Mouse (Mus musculus): ENCODE data around the gene Rpl9-ps1. TPM values are rescaled to one million over a fixed set of nuclear protein-coding genes. Genes with fewer than 3 reads are reported as not detected.

Gene Rpl9-ps1
- total and polyA plus RNA-seq, 3 experiments: not detected

- Histone ChIP-seq H3K4me3 (no peak overlapping the region), H3K9ac (ENCODE audit: low read depth, low read length) (no peak overlapping the region), H3K27ac (no peak overlapping the region), H3K4me1 (ENCODE audit: control insufficient read depth, insufficient read depth, low read length) (peaks cover 3% of the 10 kb centered on the region), H3K79me2 (replicated peaks; ENCODE audit: control insufficient read depth, insufficient read depth, low read length) (no peaks in the 10 kb centered on the region), H3K36me3 (ENCODE audit: control insufficient read depth, insufficient read depth, low read length) (no peaks in the 10 kb centered on the region), H3K27me3 (ENCODE audit: control insufficient read depth, insufficient read depth, low read length) (no peaks in the 10 kb centered on the region)
- TF ChIP-seq EP300 (IDR thresholded peaks at IDR 0.05; ENCODE audit: insufficient read depth, low read depth, low read length) (no peak), CTCF (IDR thresholded peaks at IDR 0.05) (no peak), POLR2A (IDR thresholded peaks at IDR 0.05; ENCODE audit: insufficient read depth, low read depth, low read length) (no peak)
- WGBS: 90% methylated on average over 1 of the region's 1 CpGs
- DNase-seq: no peak
- intact Hi-C loops (cut with DNase I): no loop called here
Measured at GRCm38 (mm10) chr11:83619037-83619436, 26.4 kb downstream of the Rpl9-ps1 start.

- TF ChIP-seq EP300 (IDR thresholded peaks at IDR 0.05; ENCODE audit: insufficient read depth, low read depth, low read length) (no peak), CTCF (IDR thresholded peaks at IDR 0.05) (no peak)
- Histone ChIP-seq H3K27me3 (ENCODE audit: control insufficient read depth, insufficient read depth, low read length) (no peaks in the 10 kb centered on the region), H3K4me3 (no peak overlapping the region), H3K9ac (ENCODE audit: low read depth, low read length) (no peak overlapping the region), H3K27ac (no peak overlapping the region), H3K36me3 (ENCODE audit: control insufficient read depth, insufficient read depth, low read length) (no peaks in the 10 kb centered on the region), H3K79me2 (replicated peaks; ENCODE audit: control insufficient read depth, insufficient read depth, low read length) (no peaks in the 10 kb centered on the region), H3K4me1 (ENCODE audit: control insufficient read depth, insufficient read depth, low read length) (peaks cover 3% of the 10 kb centered on the region)
- 68% methylated on average over 5 of the region's 5 CpGs for WGBS
- DNase-seq: no peak
- intact Hi-C loops (cut with DNase I): no loop called here
Measured at GRCm38 (mm10) chr11:83618238-83618637, 27.2 kb downstream of the Rpl9-ps1 start.

- DNase-seq: no peak
- intact Hi-C loops (cut with DNase I): no loop called here
- no peak overlapping the region for H3K4me3 ChIP-seq
- no peaks in the 10 kb centered on the region for H3K27me3 ChIP-seq (ENCODE audit: control insufficient read depth, insufficient read depth, low read length)
- peaks cover 3% of the 10 kb centered on the region for H3K4me1 ChIP-seq (ENCODE audit: control insufficient read depth, insufficient read depth, low read length)
- 73% methylated on average over 1 of the region's 1 CpGs for WGBS
- H3K79me2 ChIP-seq (replicated peaks; ENCODE audit: control insufficient read depth, insufficient read depth, low read length): no peaks in the 10 kb centered on the region
- H3K9ac ChIP-seq (ENCODE audit: low read depth, low read length): no peak overlapping the region
- TF ChIP-seq CTCF (IDR thresholded peaks at IDR 0.05) (no peak), EP300 (IDR thresholded peaks at IDR 0.05; ENCODE audit: insufficient read depth, low read depth, low read length) (no peak), POLR2A (IDR thresholded peaks at IDR 0.05; ENCODE audit: insufficient read depth, low read depth, low read length) (no peak)
- no peaks in the 10 kb centered on the region for H3K36me3 ChIP-seq (ENCODE audit: control insufficient read depth, insufficient read depth, low read length)
- H3K27ac ChIP-seq: no peak overlapping the region
Measured at GRCm38 (mm10) chr11:83616586-83616985, 28.8 kb downstream of the Rpl9-ps1 start.

DNA sequence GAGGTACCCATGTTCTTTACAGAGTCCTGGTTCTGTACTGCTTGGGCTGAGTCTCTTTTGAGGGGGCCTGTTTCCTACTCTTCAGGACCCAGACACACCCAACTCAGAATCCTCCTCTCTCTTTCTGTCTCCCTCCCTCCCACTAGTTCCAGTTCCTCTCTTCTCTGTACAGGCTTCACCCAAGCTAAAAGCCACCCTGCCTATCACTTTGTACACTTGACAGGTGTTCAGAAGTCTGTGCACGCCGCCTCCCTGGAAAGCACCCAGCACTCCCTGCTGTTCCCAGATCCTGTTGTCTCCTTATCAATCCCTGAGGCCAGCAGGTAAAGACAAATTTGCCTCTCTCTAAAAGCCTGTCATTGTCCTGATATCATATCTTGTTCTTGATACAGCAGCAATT is 34.5 kb downstream of the Rpl9-ps1 start:
- Histone ChIP-seq H3K27ac (no peak overlapping the region), H3K4me1 (ENCODE audit: control insufficient read depth, insufficient read depth, low read length) (no peaks in the 10 kb centered on the region), H3K27me3 (ENCODE audit: control insufficient read depth, insufficient read depth, low read length) (no peaks in the 10 kb centered on the region), H3K79me2 (replicated peaks; ENCODE audit: control insufficient read depth, insufficient read depth, low read length) (no peaks in the 10 kb centered on the region), H3K36me3 (ENCODE audit: control insufficient read depth, insufficient read depth, low read length) (no peaks in the 10 kb centered on the region), H3K4me3 (no peak overlapping the region), H3K9ac (ENCODE audit: low read depth, low read length) (no peak overlapping the region)
- intact Hi-C loops (cut with DNase I): no loop called here
- WGBS: 66% methylated on average over 2 of the region's 2 CpGs
- TF ChIP-seq CTCF (IDR thresholded peaks at IDR 0.05) (no peak), EP300 (IDR thresholded peaks at IDR 0.05; ENCODE audit: insufficient read depth, low read depth, low read length) (no peak), POLR2A (IDR thresholded peaks at IDR 0.05; ENCODE audit: insufficient read depth, low read depth, low read length) (no peak)
- no peak for DNase-seq

- H3K9ac ChIP-seq (ENCODE audit: low read depth, low read length): no peak overlapping the region
- no peak overlapping the region for H3K27ac ChIP-seq
- 28% methylated on average over 1 of the region's 1 CpGs for WGBS
- H3K4me3 ChIP-seq: no peak overlapping the region
- no peaks in the 10 kb centered on the region for H3K36me3 ChIP-seq (ENCODE audit: control insufficient read depth, insufficient read depth, low read length)
- DNase-seq: no peak
- no peaks in the 10 kb centered on the region for H3K27me3 ChIP-seq (ENCODE audit: control insufficient read depth, insufficient read depth, low read length)
- H3K4me1 ChIP-seq (ENCODE audit: control insufficient read depth, insufficient read depth, low read length): no peaks in the 10 kb centered on the region
- H3K79me2 ChIP-seq (replicated peaks; ENCODE audit: control insufficient read depth, insufficient read depth, low read length): no peaks in the 10 kb centered on the region
- intact Hi-C loops (cut with DNase I): no loop called here
- TF ChIP-seq POLR2A (IDR thresholded peaks at IDR 0.05; ENCODE audit: insufficient read depth, low read depth, low read length) (no peak), EP300 (IDR thresholded peaks at IDR 0.05; ENCODE audit: insufficient read depth, low read depth, low read length) (no peak), CTCF (IDR thresholded peaks at IDR 0.05) (no peak)
Measured at GRCm38 (mm10) chr11:83606396-83606795, 39.0 kb downstream of the Rpl9-ps1 start.

DNA sequence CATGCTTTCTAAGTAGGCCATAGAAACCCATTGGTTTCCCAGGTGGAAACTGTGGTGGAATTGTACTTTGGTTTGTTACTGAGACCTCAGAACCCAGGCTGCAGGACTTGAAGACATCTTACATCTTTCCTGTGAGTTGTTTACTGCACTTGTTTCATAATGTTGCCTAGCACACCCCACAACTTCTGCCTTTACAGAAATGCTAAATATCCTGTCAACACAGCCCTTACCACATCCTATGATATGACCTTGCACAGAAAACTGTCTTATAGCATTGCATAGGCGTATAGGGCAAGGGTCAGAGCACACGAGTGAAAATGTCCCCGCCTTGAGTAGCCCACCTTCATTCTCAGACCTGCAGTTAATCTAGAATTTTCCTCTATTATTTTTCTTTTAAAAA is 39.9 kb downstream of the Rpl9-ps1 start:
- H3K36me3 ChIP-seq (ENCODE audit: control insufficient read depth, insufficient read depth, low read length): no peaks in the 10 kb centered on the region
- H3K9ac ChIP-seq (ENCODE audit: low read depth, low read length): no peak overlapping the region
- TF ChIP-seq EP300 (IDR thresholded peaks at IDR 0.05; ENCODE audit: insufficient read depth, low read depth, low read length) (no peak), CTCF (IDR thresholded peaks at IDR 0.05) (no peak), POLR2A (IDR thresholded peaks at IDR 0.05; ENCODE audit: insufficient read depth, low read depth, low read length) (no peak)
- 90% methylated on average over 3 of the region's 3 CpGs for WGBS
- no peak for DNase-seq
- H3K27ac ChIP-seq: no peak overlapping the region
- H3K4me3 ChIP-seq: no peak overlapping the region
- intact Hi-C loops (cut with DNase I): no loop called here
- no peaks in the 10 kb centered on the region for H3K27me3 ChIP-seq (ENCODE audit: control insufficient read depth, insufficient read depth, low read length)
- H3K79me2 ChIP-seq (replicated peaks; ENCODE audit: control insufficient read depth, insufficient read depth, low read length): no peaks in the 10 kb centered on the region
- H3K4me1 ChIP-seq (ENCODE audit: control insufficient read depth, insufficient read depth, low read length): no peaks in the 10 kb centered on the region

Measured in heart, adult 2 months (tissue).